Mouse (Mus musculus): ENCODE measurements around the gene Poll. TPM values are rescaled to one million over a fixed set of nuclear protein-coding genes. Genes with fewer than 3 reads are reported as not detected.

Poll gene
- polyA plus RNA-seq, 1 experiment from 2014 or later, result 14.3 TPM

DNA sequence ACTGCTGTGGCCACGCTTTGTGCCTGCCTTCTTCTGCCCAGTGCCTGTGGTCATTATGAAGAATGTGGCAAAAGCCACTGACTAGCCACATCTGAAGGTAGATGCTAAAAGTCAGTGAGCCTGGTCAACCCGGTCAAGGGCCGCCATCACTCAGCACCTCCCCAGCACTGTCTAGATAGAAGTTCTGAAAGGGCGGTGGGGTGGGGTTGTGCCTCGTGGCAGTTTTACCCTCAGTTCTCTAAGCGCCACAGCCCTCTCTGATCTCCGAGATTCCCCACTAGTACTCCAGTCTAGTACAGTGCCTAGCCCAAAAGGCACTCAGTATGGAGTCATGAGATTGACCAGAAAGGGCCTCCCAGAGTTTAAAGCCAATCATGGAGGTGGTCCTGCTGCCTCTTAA lies 33.7 kb upstream of the Poll start:
- peaks cover 6% of the 10 kb centered on the region for H3K4me1 ChIP-seq (ENCODE audit: control insufficient read depth, insufficient read depth, low read length)
- H3K36me3 ChIP-seq (ENCODE audit: control insufficient read depth, insufficient read depth, low read length), result no peaks in the 10 kb centered on the region
- no peaks in the 10 kb centered on the region for H3K9me3 ChIP-seq (ENCODE audit: control insufficient read depth, low read length)
- no peak overlapping the region for H3K4me2 ChIP-seq
- WGBS, result 93% methylated on average over 7 of the region's 7 CpGs
- H3K4me3 ChIP-seq (ENCODE audit: low read depth, low read length), result no peak overlapping the region
- H3K27ac ChIP-seq (ENCODE audit: low read depth, low read length), result no peak overlapping the region
- ATAC-seq (ENCODE audit: low FRiP score), result no peak
- H3K27me3 ChIP-seq (ENCODE audit: control insufficient read depth, insufficient read depth, low read length), result peaks cover 5% of the 10 kb centered on the region; the same call in 1 of the 2 replicates
- no peak for DNase-seq (ENCODE audit: low spot score, missing footprints)
- H3K9ac ChIP-seq (ENCODE audit: low read length), result no peak overlapping the region

DNA sequence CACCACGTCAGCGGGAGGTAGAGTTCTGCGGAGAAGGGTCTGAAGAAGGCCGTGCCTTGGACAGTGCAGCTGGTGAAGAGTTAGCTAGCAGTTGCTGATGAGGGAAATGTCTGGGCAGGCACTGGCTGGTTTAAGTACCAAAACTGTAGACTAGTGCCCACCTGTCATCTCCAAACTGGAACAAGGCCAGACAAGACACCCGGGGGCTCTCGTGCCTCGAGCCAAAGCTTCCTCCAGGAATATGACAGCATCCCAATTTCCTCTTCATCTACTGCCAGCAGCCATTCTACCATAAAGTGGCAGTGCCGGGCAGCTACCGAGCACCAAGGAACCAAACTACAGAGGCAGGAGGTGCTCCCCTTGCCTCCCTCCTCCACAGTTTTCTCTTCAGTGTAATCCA lies 32.6 kb upstream of the Poll start:
- Histone ChIP-seq H3K4me3 (ENCODE audit: low read depth, low read length) (no peak overlapping the region), H3K4me2 (no peak overlapping the region), H3K27me3 (ENCODE audit: control insufficient read depth, insufficient read depth, low read length) (peaks cover 5% of the 10 kb centered on the region; the same call in 1 of the 2 replicates), H3K9ac (ENCODE audit: low read length) (no peak overlapping the region), H3K36me3 (ENCODE audit: control insufficient read depth, insufficient read depth, low read length) (no peaks in the 10 kb centered on the region), H3K9me3 (ENCODE audit: control insufficient read depth, low read length) (no peaks in the 10 kb centered on the region), H3K27ac (ENCODE audit: low read depth, low read length) (no peak overlapping the region), H3K4me1 (ENCODE audit: control insufficient read depth, insufficient read depth, low read length) (peaks cover 6% of the 10 kb centered on the region)
- ATAC-seq (ENCODE audit: low FRiP score), result no peak
- 93% methylated on average over 9 of the region's 9 CpGs for WGBS
- DNase-seq (ENCODE audit: low spot score, missing footprints), result no peak

DNA sequence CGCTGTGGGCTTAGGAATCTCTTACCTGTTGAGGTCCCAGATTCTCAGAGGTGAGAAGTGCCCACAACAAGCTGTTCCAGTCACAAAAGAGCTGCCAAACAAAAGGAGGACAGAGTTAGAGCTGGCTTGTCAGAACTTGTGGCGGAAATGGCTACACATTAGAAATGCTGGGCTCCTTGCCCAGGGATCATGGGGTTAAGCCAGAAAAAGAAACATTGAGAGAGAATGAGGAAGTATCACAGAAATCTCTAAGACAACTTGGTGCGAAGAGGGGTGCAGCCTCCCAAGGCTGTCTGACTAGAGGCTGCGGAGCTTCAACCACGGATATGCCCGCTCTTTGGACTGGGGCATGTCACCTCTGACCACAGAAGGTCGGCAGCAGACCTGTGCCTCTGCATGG lies 31.4 kb upstream of the Poll start:
- no peaks in the 10 kb centered on the region for H3K9me3 ChIP-seq (ENCODE audit: control insufficient read depth, low read length)
- no peak overlapping the region for H3K27ac ChIP-seq (ENCODE audit: low read depth, low read length)
- H3K4me1 ChIP-seq (ENCODE audit: control insufficient read depth, insufficient read depth, low read length), result peaks cover 6% of the 10 kb centered on the region
- no peak overlapping the region for H3K4me2 ChIP-seq
- no peaks in the 10 kb centered on the region for H3K36me3 ChIP-seq (ENCODE audit: control insufficient read depth, insufficient read depth, low read length)
- H3K4me3 ChIP-seq (ENCODE audit: low read depth, low read length), result no peak overlapping the region
- ATAC-seq (ENCODE audit: low FRiP score) (no peak), DNase-seq (ENCODE audit: low spot score, missing footprints) (no peak)
- 87% methylated on average over 7 of the region's 7 CpGs for WGBS
- H3K9ac ChIP-seq (ENCODE audit: low read length), result no peak overlapping the region
- peaks cover 5% of the 10 kb centered on the region; the same call in 1 of the 2 replicates for H3K27me3 ChIP-seq (ENCODE audit: control insufficient read depth, insufficient read depth, low read length)

DNA sequence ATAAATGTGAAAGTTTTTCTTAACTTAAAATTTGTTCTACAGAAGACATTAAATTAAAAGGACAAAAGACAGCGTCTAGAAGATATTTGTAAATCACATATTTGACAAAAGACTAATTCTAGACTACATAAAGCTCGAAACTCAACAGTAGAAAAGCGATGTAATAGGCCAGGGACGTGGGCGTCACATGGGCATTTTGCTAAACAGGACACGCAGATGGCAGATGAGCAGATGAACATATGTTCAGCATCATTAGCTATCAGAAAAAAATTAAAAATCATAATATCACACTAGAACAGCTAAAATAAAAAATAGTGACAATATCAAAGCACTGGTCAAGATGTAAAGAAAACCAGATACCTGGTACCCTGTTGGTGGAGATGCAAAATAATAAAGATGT lies 29.4 kb upstream of the Poll start:
- no peak overlapping the region for H3K4me2 ChIP-seq
- H3K9me3 ChIP-seq (ENCODE audit: control insufficient read depth, low read length), result no peaks in the 10 kb centered on the region
- DNase-seq (ENCODE audit: low spot score, missing footprints), result no peak
- no peaks in the 10 kb centered on the region for H3K36me3 ChIP-seq (ENCODE audit: control insufficient read depth, insufficient read depth, low read length)
- WGBS, result 95% methylated on average over 6 of the region's 6 CpGs
- ATAC-seq (ENCODE audit: low FRiP score), result no peak
- no peaks in the 10 kb centered on the region for H3K4me1 ChIP-seq (ENCODE audit: control insufficient read depth, insufficient read depth, low read length)
- H3K27ac ChIP-seq (ENCODE audit: low read depth, low read length), result no peak overlapping the region
- peaks cover 21% of the 10 kb centered on the region for H3K27me3 ChIP-seq (ENCODE audit: control insufficient read depth, insufficient read depth, low read length)
- no peak overlapping the region for H3K9ac ChIP-seq (ENCODE audit: low read length)
- H3K4me3 ChIP-seq (ENCODE audit: low read depth, low read length), result no peak overlapping the region

DNA sequence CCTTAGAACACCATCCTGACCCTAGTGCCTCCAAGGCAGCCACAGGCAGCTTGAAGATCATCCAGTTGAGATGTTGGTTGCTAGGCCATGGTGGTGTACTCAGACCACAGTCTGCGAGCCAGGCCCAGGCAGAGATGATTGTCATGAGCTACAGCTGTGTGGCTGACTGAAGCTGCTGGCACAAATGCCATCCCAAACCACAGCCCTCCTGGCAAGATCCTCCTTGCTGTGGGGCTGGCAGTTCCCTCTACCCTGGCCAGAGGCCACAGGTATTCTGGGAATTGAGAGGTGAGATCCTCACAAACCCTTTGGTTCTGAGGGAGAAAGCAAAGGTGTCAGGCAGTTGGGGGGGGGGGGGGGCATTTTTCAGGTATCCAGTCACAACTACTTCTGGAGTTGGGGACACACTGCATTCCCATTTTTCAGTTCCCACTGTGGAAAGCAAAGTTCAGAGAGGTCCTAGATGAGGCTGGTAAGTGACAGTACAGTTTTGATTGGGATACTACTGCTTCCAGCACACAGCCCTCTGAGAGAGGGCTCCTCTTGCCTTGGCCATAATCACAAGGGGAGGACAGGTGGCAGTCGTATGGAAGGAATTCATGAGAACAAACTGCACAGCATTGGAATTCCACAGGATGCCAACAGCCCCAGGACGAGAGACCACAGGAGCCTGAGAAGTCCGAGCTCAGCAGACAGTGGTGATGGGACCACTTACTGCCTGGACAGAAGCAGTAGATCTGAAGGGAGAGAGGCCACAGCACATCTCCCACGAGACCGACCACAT lies 27.4 kb upstream of the Poll start:
- Histone ChIP-seq H3K36me3 (ENCODE audit: control insufficient read depth, insufficient read depth, low read length) (no peaks in the 10 kb centered on the region), H3K27ac (ENCODE audit: low read depth, low read length) (no peak overlapping the region), H3K4me2 (no peak overlapping the region), H3K9me3 (ENCODE audit: control insufficient read depth, low read length) (no peaks in the 10 kb centered on the region), H3K4me3 (ENCODE audit: low read depth, low read length) (no peak overlapping the region), H3K27me3 (ENCODE audit: control insufficient read depth, insufficient read depth, low read length) (peaks cover 24% of the 10 kb centered on the region), H3K9ac (ENCODE audit: low read length) (no peak overlapping the region), H3K4me1 (ENCODE audit: control insufficient read depth, insufficient read depth, low read length) (no peaks in the 10 kb centered on the region)
- WGBS, result 88% methylated on average over 6 of the region's 6 CpGs
- DNase-seq (ENCODE audit: low spot score, missing footprints) (no peak), ATAC-seq (ENCODE audit: low FRiP score) (no peak)

DNA sequence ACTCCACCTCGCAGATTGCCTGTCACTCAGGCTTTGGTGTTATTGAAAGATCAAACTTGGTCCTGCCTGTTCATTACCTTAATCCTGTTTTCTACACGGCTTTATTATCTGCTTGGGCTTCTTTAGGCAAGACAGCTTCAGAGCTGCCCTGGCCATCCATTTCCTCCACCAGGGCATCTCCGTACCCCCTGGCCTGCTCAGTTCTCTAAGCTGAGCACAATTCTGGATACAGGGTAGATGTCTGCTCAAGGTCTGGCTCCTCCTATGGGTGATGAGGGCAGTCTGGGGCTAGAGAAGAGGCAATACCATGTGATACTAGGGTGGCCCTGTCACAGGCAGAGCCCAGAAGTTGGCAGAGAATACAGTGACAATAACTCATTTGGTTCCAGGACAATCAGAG lies 26.5 kb upstream of the Poll start:
- 21% methylated on average over 3 of the region's 3 CpGs for WGBS
- Histone ChIP-seq H3K4me2 (no peak overlapping the region), H3K4me3 (ENCODE audit: low read depth, low read length) (no peak overlapping the region), H3K36me3 (ENCODE audit: control insufficient read depth, insufficient read depth, low read length) (no peaks in the 10 kb centered on the region), H3K9ac (ENCODE audit: low read length) (no peak overlapping the region), H3K9me3 (ENCODE audit: control insufficient read depth, low read length) (no peaks in the 10 kb centered on the region), H3K4me1 (ENCODE audit: control insufficient read depth, insufficient read depth, low read length) (peaks cover 7% of the 10 kb centered on the region), H3K27me3 (ENCODE audit: control insufficient read depth, insufficient read depth, low read length) (peaks cover 26% of the 10 kb centered on the region), H3K27ac (ENCODE audit: low read depth, low read length) (no peak overlapping the region)
- no peak for DNase-seq (ENCODE audit: low spot score, missing footprints)
- no peak for ATAC-seq (ENCODE audit: low FRiP score)

DNA sequence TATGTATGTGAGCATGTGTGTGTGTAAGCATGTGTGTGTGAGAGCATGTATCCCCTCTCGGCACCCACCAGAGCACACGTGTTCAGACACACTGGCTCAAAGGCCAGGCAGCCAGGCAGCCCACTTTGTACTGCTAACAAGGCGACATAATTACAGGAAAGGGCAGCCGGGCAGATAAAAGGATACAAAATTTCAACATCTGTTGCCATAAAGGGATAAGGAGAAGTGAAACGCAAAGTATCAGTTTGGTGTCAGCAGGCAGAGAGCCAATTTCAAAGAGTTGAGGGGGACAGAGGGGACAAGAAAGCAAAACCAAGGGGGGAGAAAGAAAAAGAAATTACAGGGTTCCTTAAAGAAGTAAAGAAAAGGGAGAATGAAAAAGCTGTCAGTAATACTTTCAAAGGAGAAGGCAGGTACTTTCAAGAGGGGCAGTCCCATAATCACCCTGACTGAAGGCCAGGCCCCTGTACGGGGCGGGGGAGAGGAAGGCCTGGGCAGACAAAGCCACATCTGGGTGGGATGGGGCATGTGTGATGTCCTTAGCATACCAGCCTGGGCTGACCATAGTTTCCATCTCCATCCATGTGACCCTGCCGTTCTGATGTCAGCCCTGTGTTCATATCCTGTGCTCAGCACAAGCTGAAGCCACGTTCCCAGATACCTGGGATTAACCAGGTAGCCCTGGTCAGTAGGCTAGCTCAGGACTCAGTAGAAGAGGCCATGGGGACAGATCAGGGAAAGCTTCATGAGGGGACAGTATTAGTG lies 24.7 kb upstream of the Poll start:
- ATAC-seq (ENCODE audit: low FRiP score), result no peak
- Histone ChIP-seq H3K4me3 (ENCODE audit: low read depth, low read length) (no peak overlapping the region), H3K27ac (ENCODE audit: low read depth, low read length) (no peak overlapping the region), H3K4me2 (no peak overlapping the region), H3K4me1 (ENCODE audit: control insufficient read depth, insufficient read depth, low read length) (peaks cover 17% of the 10 kb centered on the region), H3K9ac (ENCODE audit: low read length) (no peak overlapping the region), H3K36me3 (ENCODE audit: control insufficient read depth, insufficient read depth, low read length) (no peaks in the 10 kb centered on the region), H3K9me3 (ENCODE audit: control insufficient read depth, low read length) (no peaks in the 10 kb centered on the region), H3K27me3 (ENCODE audit: control insufficient read depth, insufficient read depth, low read length) (peaks cover 26% of the 10 kb centered on the region)
- 70% methylated on average over 9 of the region's 9 CpGs for WGBS
- no peak for DNase-seq (ENCODE audit: low spot score, missing footprints)

DNA sequence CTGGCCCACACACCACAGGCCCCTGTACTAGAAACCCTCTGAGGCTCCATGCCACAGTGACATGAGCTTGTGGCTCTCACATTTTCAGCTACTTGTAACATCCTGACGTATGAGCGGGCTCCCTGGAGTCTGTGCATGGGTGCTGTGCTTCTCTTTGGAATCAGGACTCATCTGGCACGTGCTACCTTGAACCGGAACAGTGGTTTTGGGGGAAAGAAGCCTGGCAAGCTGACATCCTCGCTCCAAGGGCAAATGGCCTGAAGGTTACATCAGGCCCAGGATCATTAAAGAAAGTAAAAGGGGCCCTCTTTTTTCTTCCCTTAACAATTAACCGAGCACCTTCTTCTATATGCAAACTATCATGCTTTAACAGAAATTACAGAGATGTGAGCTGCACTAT lies 22.8 kb upstream of the Poll start:
- Histone ChIP-seq H3K4me3 (ENCODE audit: low read depth, low read length) (no peak overlapping the region), H3K9me3 (ENCODE audit: control insufficient read depth, low read length) (no peaks in the 10 kb centered on the region), H3K27ac (ENCODE audit: low read depth, low read length) (no peak overlapping the region), H3K4me1 (ENCODE audit: control insufficient read depth, insufficient read depth, low read length) (peaks cover 23% of the 10 kb centered on the region), H3K27me3 (ENCODE audit: control insufficient read depth, insufficient read depth, low read length) (peaks cover 38% of the 10 kb centered on the region), H3K36me3 (ENCODE audit: control insufficient read depth, insufficient read depth, low read length) (peaks cover 4% of the 10 kb centered on the region; the same call in 1 of the 2 replicates), H3K4me2 (no peak overlapping the region), H3K9ac (ENCODE audit: low read length) (no peak overlapping the region)
- DNase-seq (ENCODE audit: low spot score, missing footprints) (no peak), ATAC-seq (ENCODE audit: low FRiP score) (no peak)
- 88% methylated on average over 6 of the region's 6 CpGs for WGBS

DNA sequence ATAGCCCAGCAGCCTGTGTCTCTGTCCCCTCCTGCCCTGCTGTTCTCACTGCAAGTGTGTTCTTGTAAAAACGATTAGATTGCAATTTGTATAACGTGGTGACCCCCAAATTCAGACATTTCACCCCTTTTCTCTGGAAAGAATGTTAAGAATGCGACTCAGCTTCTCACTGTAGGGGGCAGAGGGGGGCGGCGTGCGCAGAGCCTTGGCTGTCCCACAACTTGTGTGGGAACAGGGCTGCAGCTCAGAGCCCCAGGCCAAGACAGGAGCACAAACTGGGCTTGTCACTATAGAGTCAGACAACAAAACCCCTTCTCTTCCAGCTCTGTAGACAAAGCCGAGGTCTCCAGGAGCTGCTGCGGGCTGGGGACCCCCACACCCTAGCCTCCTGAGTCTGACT lies 21.8 kb upstream of the Poll start:
- Histone ChIP-seq H3K27me3 (ENCODE audit: control insufficient read depth, insufficient read depth, low read length) (peaks cover 48% of the 10 kb centered on the region), H3K4me1 (ENCODE audit: control insufficient read depth, insufficient read depth, low read length) (peaks cover 23% of the 10 kb centered on the region), H3K36me3 (ENCODE audit: control insufficient read depth, insufficient read depth, low read length) (peaks cover 11% of the 10 kb centered on the region), H3K4me2 (no peak overlapping the region), H3K9ac (ENCODE audit: low read length) (peak overlapping the region; percentile 10; the same call in 1 of the 2 replicates), H3K4me3 (ENCODE audit: low read depth, low read length) (no peak overlapping the region), H3K27ac (ENCODE audit: low read depth, low read length) (no peak overlapping the region), H3K9me3 (ENCODE audit: control insufficient read depth, low read length) (no peaks in the 10 kb centered on the region)
- DNase-seq (ENCODE audit: low spot score, missing footprints) (no peak), ATAC-seq (ENCODE audit: low FRiP score) (no peak)
- WGBS, result 11% methylated on average over 8 of the region's 8 CpGs

All from midbrain, embryonic 11.5 days (tissue).